17 mouse cellular contexts compared by ENCODE assay signal in the genomic region with DNA sequence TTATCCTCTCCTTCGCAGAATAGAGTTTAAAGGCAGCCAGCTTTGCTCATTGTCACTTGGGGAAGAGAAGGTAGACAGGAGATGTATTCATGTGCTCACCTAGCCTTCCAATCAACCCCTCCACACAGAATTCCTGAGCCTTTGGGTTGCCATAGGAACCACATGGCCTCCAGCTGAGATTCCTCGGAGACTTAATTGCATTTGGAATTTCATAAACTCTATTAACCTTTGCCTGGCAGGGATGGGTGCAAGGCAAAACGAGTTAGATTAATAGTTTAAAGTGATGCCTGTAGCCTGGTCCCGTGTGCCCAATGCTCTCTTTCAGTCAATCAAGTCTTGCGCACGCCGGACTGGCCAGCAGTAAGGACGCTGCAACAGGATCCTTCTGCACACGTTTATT.
DNase-seq lines count a peak whose midpoint lies in the region; ATAC-seq lines count a peak whose summit lies in the region.
"Had no signal": no experiment of that assay in that cellular context is flagged by ENCODE, and none has a peak within 500 bp of the region (broad histone marks: within the 10 kb centered on the region; RNA-seq: fewer than 3 reads in every experiment).

No protein-coding gene starts in this region.

- no peaks in the 10 kb centered on the region for H3K4me1 ChIP-seq in hindbrain, embryonic 11.5 days (replicated peaks; ENCODE audit: control insufficient read depth, insufficient read depth, low read length)
- peaks cover 6% of the 10 kb centered on the region; the same call in 1 of the 2 replicates for H3K4me1 ChIP-seq in hindbrain, embryonic 10.5 days (replicated peaks)
- no peaks in the 10 kb centered on the region; the same call in 1 of the 2 replicates for H3K4me1 ChIP-seq in midbrain, embryonic 14.5 days (ENCODE audit: control insufficient read depth, insufficient read depth, low read length)
- H3K4me1 ChIP-seq: liver, embryonic 15.5 days had no signal

- H3K4me2 ChIP-seq in hindbrain, embryonic 11.5 days (replicated peaks; ENCODE audit: low read depth, low read length): no peak overlapping the region
- H3K4me2 ChIP-seq in midbrain, embryonic 14.5 days (ENCODE audit: low read length): no peak overlapping the region
- H3K4me2 ChIP-seq: liver, embryonic 15.5 days had no signal

- no peak overlapping the region for H3K27ac ChIP-seq in hindbrain, embryonic 11.5 days (ENCODE audit: low read depth, low read length)
- no peak overlapping the region for H3K27ac ChIP-seq in hindbrain, embryonic 10.5 days
- no peak overlapping the region for H3K27ac ChIP-seq in midbrain, embryonic 14.5 days (replicated peaks; ENCODE audit: low read depth, low read length)
- H3K27ac ChIP-seq: liver, embryonic 15.5 days had no signal

- H3K4me3 ChIP-seq in hindbrain, embryonic 11.5 days (ENCODE audit: low read depth, low read length): no peak overlapping the region
- no peak overlapping the region for H3K4me3 ChIP-seq in hindbrain, embryonic 10.5 days
- no peak overlapping the region for H3K4me3 ChIP-seq in midbrain, embryonic 14.5 days (replicated peaks; ENCODE audit: low read depth, low read length)
- H3K4me3 ChIP-seq: liver, embryonic 15.5 days; myocyte had no signal

- WGBS in hindbrain, embryonic 11.5 days: 69% methylated on average over 9 of the region's 9 CpGs
- WGBS in hindbrain, embryonic 10.5 days: 80% methylated on average over 9 of the region's 9 CpGs
- 51% methylated on average over 9 of the region's 9 CpGs for WGBS in midbrain, embryonic 14.5 days

- H3K36me3 ChIP-seq in hindbrain, embryonic 11.5 days (ENCODE audit: control insufficient read depth, insufficient read depth, low read length): no peaks in the 10 kb centered on the region
- no peaks in the 10 kb centered on the region for H3K36me3 ChIP-seq in hindbrain, embryonic 10.5 days
- no peaks in the 10 kb centered on the region for H3K36me3 ChIP-seq in midbrain, embryonic 14.5 days (ENCODE audit: control insufficient read depth, insufficient read depth, low read length)
- H3K36me3 ChIP-seq: liver, embryonic 15.5 days had no signal

- H3K9ac ChIP-seq in hindbrain, embryonic 11.5 days (ENCODE audit: low read depth, low read length): no peak overlapping the region
- no peak overlapping the region for H3K9ac ChIP-seq in midbrain, embryonic 14.5 days (replicated peaks; ENCODE audit: low read length)
- H3K9ac ChIP-seq: liver, embryonic 15.5 days had no signal

- ATAC-seq in hindbrain, embryonic 11.5 days (ENCODE audit: low FRiP score): no peak
- ATAC-seq in midbrain, embryonic 14.5 days (ENCODE audit: low FRiP score, low TSS enrichment): no peak; the same call in 1 of the 2 replicates
- no peak for ATAC-seq in erythroblast, adult 5-6 weeks (replicated peaks; ENCODE audit: low FRiP score, poor library complexity, severe bottlenecking)
- ATAC-seq: intestine, postnatal 0 days had no signal

- peak; percentile 15 for DNase-seq in hindbrain, embryonic 11.5 days (ENCODE audit: low spot score)
- DNase-seq in hindbrain, embryonic 10.5 days (ENCODE audit: low spot score): no peak
- peak; percentile 86 for DNase-seq in R1 (ENCODE audit: low read depth, low spot score)
- peak; percentile 8 for DNase-seq in brain, embryonic 18.5 days (ENCODE audit: low read depth, low spot score)
- peak; percentile 68 for DNase-seq in midbrain, embryonic 14.5 days
- DNase-seq in urinary bladder, postnatal 10 days (ENCODE audit: low spot score): no peak
- DNase-seq: cerebellum, adult 11-12 months; heart, adult 18-20 months; heart, postnatal 4 days; kidney, postnatal 25 days; lung, postnatal 10 days; retina, postnatal 1 day; right cerebral cortex, postnatal 4 days had no signal

- H3K9me3 ChIP-seq in hindbrain, embryonic 11.5 days (ENCODE audit: control insufficient read depth, low read length): no peaks in the 10 kb centered on the region
- 0 out of 2 replicates have a peak, but pooled peaks cover 3% of the 10 kb centered on the region for H3K9me3 ChIP-seq in hindbrain, embryonic 10.5 days
- no peaks in the 10 kb centered on the region for H3K9me3 ChIP-seq in midbrain, embryonic 14.5 days (ENCODE audit: control insufficient read depth, low read length)
- H3K9me3 ChIP-seq: liver, embryonic 15.5 days had no signal

- H3K27me3 ChIP-seq in hindbrain, embryonic 11.5 days (ENCODE audit: control insufficient read depth, insufficient read depth, low read length): no peaks in the 10 kb centered on the region
- H3K27me3 ChIP-seq in hindbrain, embryonic 10.5 days (ENCODE audit: insufficient read depth, poor library complexity, severe bottlenecking): no peaks in the 10 kb centered on the region
- H3K27me3 ChIP-seq in midbrain, embryonic 14.5 days (ENCODE audit: control insufficient read depth, insufficient read depth, low read length): no peaks in the 10 kb centered on the region
- H3K27me3 ChIP-seq: liver, embryonic 15.5 days had no signal

Comparison
In these comparisons a context has a peak if more than half of its experiments do, and no peak if none do; other contexts are left out.
1. DNase-seq: peak in hindbrain, embryonic 11.5 days (single experiment), R1 (single experiment), brain, embryonic 18.5 days (single experiment) and midbrain, embryonic 14.5 days (single experiment); none in hindbrain, embryonic 10.5 days (single experiment) and urinary bladder, postnatal 10 days (single experiment).